Mouse (Mus musculus) midbrain, postnatal 0 days (tissue): ENCODE results near the gene Arl3. TPM values are rescaled to one million over a fixed set of nuclear protein-coding genes. Genes with fewer than 3 reads are reported as not detected.

Source experiments
- ATAC-seq: fragments of 200-750 bp; cut with Nextera tagmentation; 2 replicates; pipeline ENCODE4 v1.8.0; 2017; ENCODE audit warnings: moderate number of reproducible peaks, mild to moderate bottlenecking, moderate TSS enrichment, moderate library complexity; ENCODE audit not compliant: low FRiP score
- DNase-seq: peaks from one replicate; pipeline ENCODE4 v3.0.0-alpha.2; 2015; ENCODE audit warnings: low spot score
- H3K27ac ChIP-seq: fragments of 300-500 bp; sonication (generic); 2 replicates; pipeline ENCODE4 v1.5.1; 2014; ENCODE audit warnings: low read depth, mild to moderate bottlenecking, low read length, mixed read lengths
- H3K27me3 ChIP-seq: fragments of 300-500 bp; sonication (generic); 2 replicates; pipeline ENCODE4 v1.6.1; 2014; ENCODE audit warnings: low read length, control low read depth, mixed read lengths; ENCODE audit not compliant: insufficient read depth
- H3K36me3 ChIP-seq: fragments of 300-500 bp; sonication (generic); 2 replicates; pipeline ENCODE4 v1.6.1; 2014; ENCODE audit warnings: low read length, control low read depth, mixed read lengths; ENCODE audit not compliant: insufficient read depth
- H3K4me1 ChIP-seq: fragments of 300-500 bp; sonication (generic); 2 replicates; pipeline ENCODE4 v1.6.1; 2014; ENCODE audit warnings: mild to moderate bottlenecking, control low read depth, antibody characterized with exemption, low read length, mixed read lengths; ENCODE audit not compliant: insufficient read depth
- H3K4me2 ChIP-seq: fragments of 300-500 bp; sonication (generic); 2 replicates; pipeline ENCODE4 v1.6.1; 2014; ENCODE audit warnings: low read depth, mild to moderate bottlenecking, low read length, mixed read lengths; ENCODE audit not compliant: poor library complexity, severe bottlenecking
- H3K4me3 ChIP-seq: fragments of 300-500 bp; sonication (generic); 2 replicates; pipeline ENCODE4 v1.5.1; 2014; ENCODE audit warnings: low read depth, mild to moderate bottlenecking, low read length, moderate library complexity
- H3K9ac ChIP-seq: fragments of 300-500 bp; sonication (generic); replicated peaks from 2 replicates; pipeline ENCODE4 v1.6.1; 2014; ENCODE audit warnings: mild to moderate bottlenecking, low read length, moderate library complexity, mixed read lengths; ENCODE audit not compliant: poor library complexity, severe bottlenecking
- H3K9me3 ChIP-seq: fragments of 300-500 bp; sonication (generic); 2 replicates; pipeline ENCODE4 v1.6.1; 2016; ENCODE audit warnings: low read length, control low read depth
- CTCF ChIP-seq: IDR thresholded peaks from 2 replicates; pipeline ENCODE4 v1.5.1; 2016; ENCODE audit warnings: antibody characterized with exemption, mild to moderate bottlenecking
- WGBS: fragments of 180-500 bp; shearing (Covaris S2); extraction: QIAGEN DNeasy Blood & Tissue Kit; methylation state at CpG from one replicate; pipeline ENCODE4 v1.1.7; 2014; 5-methylcytosine and 5-hydroxymethylcytosine counted together
- polyA plus RNA-seq: library from polyadenylated mRNA; unstranded; fragments of >200 nt; fragmentation: Nextera tagmentation; extraction: Ambion mirVana; gene quantifications from 2 replicates; pipeline ENCODE4 v1.2.1, GENCODE M21; 2015
- total RNA-seq: library from RNA; depleted of rRNA; stranded (reverse); fragments of >200 nt; gene quantifications from 2 replicates; pipeline ENCODE4 v1.2.3, GENCODE M21; 2014

Arl3 gene
- total and polyA plus RNA-seq, 2 experiments from 2014 or later: 109 to 194 TPM

- WGBS: 83% methylated on average over 4 of the region's 4 CpGs
- Histone ChIP-seq H3K4me1 (no peaks in the 10 kb centered on the region), H3K4me2 (no peak overlapping the region), H3K27ac (no peak overlapping the region), H3K36me3 (peaks cover 27% of the 10 kb centered on the region), H3K9ac (no peak overlapping the region), H3K4me3 (no peak overlapping the region), H3K9me3 (no peaks in the 10 kb centered on the region), H3K27me3 (no peaks in the 10 kb centered on the region)
- ATAC-seq: no peak
- no peak for TF ChIP-seq CTCF
- no peak for DNase-seq
These were observed 22.6 kb downstream of the Arl3 start for GRCm38 (mm10) chr19:46550385-46550784.

GRCm38 (mm10) chr19:46548110-46548509, 24.9 kb downstream of the Arl3 start:
- 56% methylated on average over 10 of the region's 10 CpGs for WGBS
- Histone ChIP-seq H3K4me3 (no peak overlapping the region), H3K4me2 (no peak overlapping the region), H3K27me3 (no peaks in the 10 kb centered on the region), H3K9ac (no peak overlapping the region), H3K36me3 (peaks cover 28% of the 10 kb centered on the region), H3K9me3 (no peaks in the 10 kb centered on the region), H3K4me1 (no peaks in the 10 kb centered on the region), H3K27ac (0 out of 2 replicates have a peak overlapping the region, but pooled peaks have one; percentile 52)
- ATAC-seq (no peak), DNase-seq (no peak)
- TF ChIP-seq CTCF: no peak

- ATAC-seq (no peak), DNase-seq (no peak)
- TF ChIP-seq CTCF: no peak
- Histone ChIP-seq H3K4me3 (no peak overlapping the region), H3K4me2 (no peak overlapping the region), H3K9me3 (no peaks in the 10 kb centered on the region), H3K4me1 (no peaks in the 10 kb centered on the region), H3K36me3 (peaks cover 33% of the 10 kb centered on the region), H3K27me3 (no peaks in the 10 kb centered on the region), H3K9ac (no peak overlapping the region), H3K27ac (peak overlapping the region; percentile 52; the same call in 1 of the 2 replicates)
- 73% methylated on average over 6 of the region's 6 CpGs for WGBS
These were observed 25.4 kb downstream of the Arl3 start for GRCm38 (mm10) chr19:46547565-46547964.

GRCm38 (mm10) chr19:46542750-46543149, 30.2 kb downstream of the Arl3 start:
- Histone ChIP-seq H3K4me2 (no peak overlapping the region), H3K9me3 (no peaks in the 10 kb centered on the region), H3K9ac (no peak overlapping the region), H3K4me1 (no peaks in the 10 kb centered on the region), H3K36me3 (peaks cover 24% of the 10 kb centered on the region), H3K4me3 (no peak overlapping the region), H3K27me3 (no peaks in the 10 kb centered on the region), H3K27ac (no peak overlapping the region)
- no peak for TF ChIP-seq CTCF
- WGBS: 83% methylated on average over 8 of the region's 8 CpGs
- ATAC-seq (no peak), DNase-seq (no peak)

- no peak for DNase-seq
- 84% methylated on average over 6 of the region's 6 CpGs for WGBS
- no peak overlapping the region for H3K4me2 ChIP-seq
These were observed 34.8 kb downstream of the Arl3 start for GRCm38 (mm10) chr19:46538213-46538612.

GRCm38 (mm10) chr19:46537357-46537756, 35.6 kb downstream of the Arl3 start:
- Histone ChIP-seq H3K27ac (no peak overlapping the region), H3K9ac (no peak overlapping the region), H3K4me2 (no peak overlapping the region), H3K27me3 (no peaks in the 10 kb centered on the region), H3K9me3 (no peaks in the 10 kb centered on the region), H3K36me3 (peaks cover 10% of the 10 kb centered on the region), H3K4me1 (peaks cover 8% of the 10 kb centered on the region; the same call in 1 of the 2 replicates), H3K4me3 (no peak overlapping the region)
- no peak for DNase-seq
- ATAC-seq: no peak
- no peak for TF ChIP-seq CTCF
- WGBS: 86% methylated on average over 9 of the region's 9 CpGs

More at GRCm38 (mm10) chr19:46538213-46538612, 34.8 kb downstream of the Arl3 start:
- no peak overlapping the region for H3K4me3 ChIP-seq
- peak; percentile 26; the same call in 1 of the 2 replicates for TF ChIP-seq CTCF
- ATAC-seq: no peak
- no peaks in the 10 kb centered on the region for H3K4me1 ChIP-seq
- H3K9me3 ChIP-seq: no peaks in the 10 kb centered on the region
- H3K36me3 ChIP-seq: peaks cover 18% of the 10 kb centered on the region
- H3K27ac ChIP-seq: no peak overlapping the region
- H3K9ac ChIP-seq: no peak overlapping the region
- no peaks in the 10 kb centered on the region for H3K27me3 ChIP-seq
